Mouse (Mus musculus): ENCODE data around the gene Lamb3. TPM values are rescaled to one million over a fixed set of nuclear protein-coding genes. Genes with fewer than 3 reads are reported as not detected.
A peak's percentile ranks its signal among the peaks of the same experiment; 100 is the strongest.

The Lamb3 gene
- polyA plus RNA-seq, 1 experiment from 2014 or later, result 9.6 TPM

GRCm38 (mm10) chr1:193320398-193320797 lies 112.9 kb downstream of the Lamb3 start:
- WGBS, result 87% methylated on average over 8 of the region's 8 CpGs
- Histone ChIP-seq H3K27me3 (ENCODE audit: control insufficient read depth, insufficient read depth, low read length) (no peaks in the 10 kb centered on the region), H3K36me3 (ENCODE audit: control insufficient read depth, insufficient read depth) (no peaks in the 10 kb centered on the region), H3K4me1 (ENCODE audit: control insufficient read depth, insufficient read depth, low read length) (peaks cover 15% of the 10 kb centered on the region), H3K4me2 (ENCODE audit: low read depth, low read length) (no peak overlapping the region), H3K4me3 (ENCODE audit: low read length) (no peak overlapping the region), H3K27ac (ENCODE audit: low read length) (no peak overlapping the region), H3K9ac (ENCODE audit: low read length) (no peak overlapping the region), H3K9me3 (replicated peaks; ENCODE audit: control insufficient read depth, low read length) (no peaks in the 10 kb centered on the region)
- no peak for ATAC-seq (replicated peaks; ENCODE audit: extremely low read depth, insufficient read depth, low FRiP score)

- H3K9ac ChIP-seq (ENCODE audit: low read length), result no peak overlapping the region
- ATAC-seq (replicated peaks; ENCODE audit: extremely low read depth, insufficient read depth, low FRiP score), result no peak
- no peak overlapping the region for H3K27ac ChIP-seq (ENCODE audit: low read length)
- 94% methylated on average over 6 of the region's 6 CpGs for WGBS
- no peaks in the 10 kb centered on the region for H3K9me3 ChIP-seq (replicated peaks; ENCODE audit: control insufficient read depth, low read length)
- H3K4me2 ChIP-seq (ENCODE audit: low read depth, low read length), result no peak overlapping the region
- no peaks in the 10 kb centered on the region for H3K27me3 ChIP-seq (ENCODE audit: control insufficient read depth, insufficient read depth, low read length)
- no peaks in the 10 kb centered on the region for H3K36me3 ChIP-seq (ENCODE audit: control insufficient read depth, insufficient read depth)
- no peak overlapping the region for H3K4me3 ChIP-seq (ENCODE audit: low read length)
- H3K4me1 ChIP-seq (ENCODE audit: control insufficient read depth, insufficient read depth, low read length), result peaks cover 7% of the 10 kb centered on the region; the same call in 1 of the 2 replicates
These were observed 116.2 kb downstream of the Lamb3 start for GRCm38 (mm10) chr1:193323686-193324085.

- Histone ChIP-seq H3K4me2 (ENCODE audit: low read depth, low read length) (no peak overlapping the region), H3K9ac (ENCODE audit: low read length) (no peak overlapping the region), H3K9me3 (replicated peaks; ENCODE audit: control insufficient read depth, low read length) (no peaks in the 10 kb centered on the region), H3K4me1 (ENCODE audit: control insufficient read depth, insufficient read depth, low read length) (peaks cover 7% of the 10 kb centered on the region; the same call in 1 of the 2 replicates), H3K4me3 (ENCODE audit: low read length) (no peak overlapping the region), H3K27ac (ENCODE audit: low read length) (no peak overlapping the region), H3K27me3 (ENCODE audit: control insufficient read depth, insufficient read depth, low read length) (no peaks in the 10 kb centered on the region), H3K36me3 (ENCODE audit: control insufficient read depth, insufficient read depth) (no peaks in the 10 kb centered on the region)
- WGBS, result 50% methylated on average over 2 of the region's 2 CpGs
- ATAC-seq (replicated peaks; ENCODE audit: extremely low read depth, insufficient read depth, low FRiP score), result no peak
These were observed 116.7 kb downstream of the Lamb3 start for GRCm38 (mm10) chr1:193324224-193324623.

GRCm38 (mm10) chr1:193325891-193326290 lies 118.4 kb downstream of the Lamb3 start:
- no peak for ATAC-seq (replicated peaks; ENCODE audit: extremely low read depth, insufficient read depth, low FRiP score)
- no peaks in the 10 kb centered on the region for H3K9me3 ChIP-seq (replicated peaks; ENCODE audit: control insufficient read depth, low read length)
- 93% methylated on average over 6 of the region's 6 CpGs for WGBS
- H3K36me3 ChIP-seq (ENCODE audit: control insufficient read depth, insufficient read depth), result no peaks in the 10 kb centered on the region
- no peak overlapping the region for H3K4me3 ChIP-seq (ENCODE audit: low read length)
- no peak overlapping the region for H3K9ac ChIP-seq (ENCODE audit: low read length)
- peaks cover 13% of the 10 kb centered on the region for H3K4me1 ChIP-seq (ENCODE audit: control insufficient read depth, insufficient read depth, low read length)
- H3K4me2 ChIP-seq (ENCODE audit: low read depth, low read length), result no peak overlapping the region
- no peaks in the 10 kb centered on the region for H3K27me3 ChIP-seq (ENCODE audit: control insufficient read depth, insufficient read depth, low read length)
- no peak overlapping the region for H3K27ac ChIP-seq (ENCODE audit: low read length)

- no peaks in the 10 kb centered on the region for H3K9me3 ChIP-seq (replicated peaks; ENCODE audit: control insufficient read depth, low read length)
- no peak overlapping the region for H3K27ac ChIP-seq (ENCODE audit: low read length)
- WGBS, result 61% methylated on average over 7 of the region's 7 CpGs
- H3K4me3 ChIP-seq (ENCODE audit: low read length), result no peak overlapping the region
- peaks cover 19% of the 10 kb centered on the region for H3K4me1 ChIP-seq (ENCODE audit: control insufficient read depth, insufficient read depth, low read length)
- H3K9ac ChIP-seq (ENCODE audit: low read length), result no peak overlapping the region
- no peaks in the 10 kb centered on the region for H3K36me3 ChIP-seq (ENCODE audit: control insufficient read depth, insufficient read depth)
- no peaks in the 10 kb centered on the region for H3K27me3 ChIP-seq (ENCODE audit: control insufficient read depth, insufficient read depth, low read length)
- ATAC-seq (replicated peaks; ENCODE audit: extremely low read depth, insufficient read depth, low FRiP score), result no peak
- no peak overlapping the region for H3K4me2 ChIP-seq (ENCODE audit: low read depth, low read length)
These were observed 119.1 kb downstream of the Lamb3 start for GRCm38 (mm10) chr1:193326456-193327145.

- Histone ChIP-seq H3K4me3 (ENCODE audit: low read length) (no peak overlapping the region), H3K36me3 (ENCODE audit: control insufficient read depth, insufficient read depth) (no peaks in the 10 kb centered on the region), H3K4me2 (ENCODE audit: low read depth, low read length) (no peak overlapping the region), H3K27ac (ENCODE audit: low read length) (no peak overlapping the region), H3K9ac (ENCODE audit: low read length) (no peak overlapping the region), H3K9me3 (replicated peaks; ENCODE audit: control insufficient read depth, low read length) (no peaks in the 10 kb centered on the region), H3K4me1 (ENCODE audit: control insufficient read depth, insufficient read depth, low read length) (peaks cover 25% of the 10 kb centered on the region), H3K27me3 (ENCODE audit: control insufficient read depth, insufficient read depth, low read length) (no peaks in the 10 kb centered on the region)
- ATAC-seq (replicated peaks; ENCODE audit: extremely low read depth, insufficient read depth, low FRiP score), result no peak
- 88% methylated on average over 1 of the region's 1 CpGs for WGBS
These were observed 119.7 kb downstream of the Lamb3 start for GRCm38 (mm10) chr1:193327216-193327615.

GRCm38 (mm10) chr1:193327686-193328085 lies 120.2 kb downstream of the Lamb3 start:
- no peak overlapping the region for H3K4me3 ChIP-seq (ENCODE audit: low read length)
- H3K9ac ChIP-seq (ENCODE audit: low read length), result no peak overlapping the region
- no peak overlapping the region for H3K27ac ChIP-seq (ENCODE audit: low read length)
- 61% methylated on average over 5 of the region's 5 CpGs for WGBS
- H3K4me1 ChIP-seq (ENCODE audit: control insufficient read depth, insufficient read depth, low read length), result peaks cover 28% of the 10 kb centered on the region
- ATAC-seq (replicated peaks; ENCODE audit: extremely low read depth, insufficient read depth, low FRiP score), result no peak
- H3K36me3 ChIP-seq (ENCODE audit: control insufficient read depth, insufficient read depth), result no peaks in the 10 kb centered on the region
- no peaks in the 10 kb centered on the region for H3K27me3 ChIP-seq (ENCODE audit: control insufficient read depth, insufficient read depth, low read length)
- no peaks in the 10 kb centered on the region for H3K9me3 ChIP-seq (replicated peaks; ENCODE audit: control insufficient read depth, low read length)
- H3K4me2 ChIP-seq (ENCODE audit: low read depth, low read length), result no peak overlapping the region

GRCm38 (mm10) chr1:193329557-193329956 lies 122.1 kb downstream of the Lamb3 start:
- H3K27me3 ChIP-seq (ENCODE audit: control insufficient read depth, insufficient read depth, low read length), result no peaks in the 10 kb centered on the region
- ATAC-seq (replicated peaks; ENCODE audit: extremely low read depth, insufficient read depth, low FRiP score), result no peak
- H3K9ac ChIP-seq (ENCODE audit: low read length), result no peak overlapping the region
- WGBS, result 77% methylated on average over 9 of the region's 9 CpGs
- no peak overlapping the region for H3K4me3 ChIP-seq (ENCODE audit: low read length)
- no peaks in the 10 kb centered on the region for H3K36me3 ChIP-seq (ENCODE audit: control insufficient read depth, insufficient read depth)
- peaks cover 45% of the 10 kb centered on the region for H3K4me1 ChIP-seq (ENCODE audit: control insufficient read depth, insufficient read depth, low read length)
- no peak overlapping the region for H3K27ac ChIP-seq (ENCODE audit: low read length)
- H3K9me3 ChIP-seq (replicated peaks; ENCODE audit: control insufficient read depth, low read length), result no peaks in the 10 kb centered on the region
- no peak overlapping the region for H3K4me2 ChIP-seq (ENCODE audit: low read depth, low read length)

GRCm38 (mm10) chr1:193330172-193330571 lies 122.7 kb downstream of the Lamb3 start:
- peak; percentile 73 for ATAC-seq (replicated peaks; ENCODE audit: extremely low read depth, insufficient read depth, low FRiP score)
- Histone ChIP-seq H3K4me3 (ENCODE audit: low read length) (no peak overlapping the region), H3K4me1 (ENCODE audit: control insufficient read depth, insufficient read depth, low read length) (peaks cover 51% of the 10 kb centered on the region), H3K27me3 (ENCODE audit: control insufficient read depth, insufficient read depth, low read length) (no peaks in the 10 kb centered on the region), H3K9me3 (replicated peaks; ENCODE audit: control insufficient read depth, low read length) (no peaks in the 10 kb centered on the region), H3K9ac (ENCODE audit: low read length) (peak overlapping the region; percentile 52), H3K4me2 (ENCODE audit: low read depth, low read length) (no peak overlapping the region), H3K36me3 (ENCODE audit: control insufficient read depth, insufficient read depth) (no peaks in the 10 kb centered on the region), H3K27ac (ENCODE audit: low read length) (peak overlapping the region; percentile 64)
- 32% methylated on average over 10 of the region's 10 CpGs for WGBS
